Mouse (Mus musculus): ENCODE measurements around the gene 4930469K13Rik.

4930469K13Rik gene

GRCm38 (mm10) chr11:34078581-34078980 lies 19.8 kb downstream of the 4930469K13Rik start:
- no peak for DNase-seq (ENCODE audit: low spot score in 2 of 2)

- DNase-seq (ENCODE audit: low spot score in 2 of 2) = no peak
Measured at GRCm38 (mm10) chr11:34077870-34078269, 20.5 kb downstream of the 4930469K13Rik start.

GRCm38 (mm10) chr11:34073776-34074175 lies 24.6 kb downstream of the 4930469K13Rik start:
- DNase-seq (ENCODE audit: low spot score in 2 of 2) = peak; percentile 19 to 41

- peak; percentile 11 to 21 for DNase-seq (ENCODE audit: low spot score in 2 of 2)
Measured at GRCm38 (mm10) chr11:34072309-34072708, 26.0 kb downstream of the 4930469K13Rik start.

- no peak for DNase-seq (ENCODE audit: low spot score in 2 of 2)
Measured at GRCm38 (mm10) chr11:34070596-34070995, 27.8 kb downstream of the 4930469K13Rik start.

GRCm38 (mm10) chr11:34063702-34064485 lies 34.5 kb downstream of the 4930469K13Rik start:
- peak; percentile 62 to 68 for DNase-seq (ENCODE audit: low spot score in 2 of 2)

DNA sequence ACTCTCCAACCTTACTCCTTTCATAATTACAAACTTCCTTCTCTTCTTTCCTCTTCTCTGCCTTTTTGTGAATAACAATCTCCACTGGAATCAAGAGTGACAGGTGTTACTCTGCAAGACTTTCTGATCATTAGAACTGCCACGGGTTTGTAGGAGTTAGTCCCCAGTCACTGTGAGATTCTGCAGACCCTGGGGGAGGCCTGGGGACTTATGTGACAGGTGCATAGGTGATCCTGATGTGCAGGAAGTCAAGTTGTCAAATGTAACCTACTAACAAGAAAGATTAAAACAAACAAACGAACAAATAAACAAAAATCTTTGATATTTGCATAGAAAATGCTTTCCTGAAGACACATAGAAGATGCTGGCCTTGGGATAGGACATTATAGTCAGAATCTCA lies 35.1 kb downstream of the 4930469K13Rik start:
- DNase-seq (ENCODE audit: low spot score in 2 of 2) = no peak

- no peak for DNase-seq (ENCODE audit: low spot score in 2 of 2)
Measured at GRCm38 (mm10) chr11:34061740-34062139, 36.6 kb downstream of the 4930469K13Rik start.

DNA sequence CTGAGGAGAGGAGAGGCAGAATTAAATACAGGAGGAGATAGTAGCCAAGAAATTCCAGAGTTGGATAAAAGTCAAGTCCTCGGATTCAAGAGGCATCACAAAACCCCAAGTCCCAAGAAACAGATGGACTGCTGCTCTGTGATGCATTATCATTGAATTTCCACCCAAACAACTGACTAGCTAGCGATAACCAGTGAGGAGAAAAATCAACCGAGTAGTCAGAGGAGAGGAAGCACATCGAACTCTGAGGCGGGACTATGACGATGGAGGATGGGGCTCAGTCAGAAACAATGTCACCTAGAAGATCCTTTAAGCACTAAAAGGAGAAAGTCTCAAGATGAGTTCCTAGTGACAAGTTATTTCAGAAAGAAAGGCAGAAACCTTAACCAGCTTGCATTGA lies 39.4 kb downstream of the 4930469K13Rik start:
- DNase-seq (ENCODE audit: low spot score in 2 of 2) = no peak

DNA sequence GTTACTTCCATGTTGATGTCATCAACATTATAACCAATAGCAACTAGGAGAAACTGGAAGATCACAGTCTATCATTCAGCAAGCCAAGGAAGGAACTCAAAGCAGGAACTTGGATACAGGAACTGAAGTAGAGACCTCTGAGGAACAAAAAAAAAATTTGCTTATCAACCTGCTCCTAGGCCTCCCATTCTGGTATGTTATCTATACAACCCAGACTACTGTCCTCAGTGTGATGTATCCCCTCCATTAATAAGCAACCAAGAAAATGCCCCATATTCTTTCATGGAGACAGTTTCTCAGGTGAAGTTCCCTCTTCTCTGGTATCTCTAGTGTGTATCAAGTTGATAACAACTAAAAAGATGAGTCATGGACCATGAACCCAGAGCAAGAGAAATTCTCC lies 40.0 kb downstream of the 4930469K13Rik start:
- no peak for DNase-seq (ENCODE audit: low spot score in 2 of 2)

DNA sequence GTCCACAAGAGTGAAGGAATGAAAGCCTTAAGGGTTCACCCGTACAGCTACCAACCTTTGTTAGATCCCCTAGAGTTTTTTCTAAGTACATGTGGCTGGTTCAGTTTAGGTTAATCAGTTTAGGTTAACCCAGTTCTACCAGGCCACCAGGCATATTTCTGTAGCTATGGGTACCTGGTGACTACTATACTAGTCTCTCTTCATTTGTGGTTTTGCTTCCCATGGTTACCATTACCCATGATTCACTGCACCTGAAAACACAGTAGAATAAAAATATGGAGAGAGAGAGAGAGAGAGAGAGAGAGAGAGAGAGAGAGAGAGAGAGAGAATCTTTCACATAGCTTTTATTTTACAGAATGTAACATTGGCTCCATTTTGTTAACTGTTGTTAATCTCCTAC lies 41.6 kb downstream of the 4930469K13Rik start:
- no peak for DNase-seq (ENCODE audit: low spot score in 2 of 2)

GRCm38 (mm10) chr11:34054031-34054727 lies 44.2 kb downstream of the 4930469K13Rik start:
- DNase-seq (ENCODE audit: low spot score in 2 of 2) = peak in 1 of 2 experiments; percentile 7

DNA sequence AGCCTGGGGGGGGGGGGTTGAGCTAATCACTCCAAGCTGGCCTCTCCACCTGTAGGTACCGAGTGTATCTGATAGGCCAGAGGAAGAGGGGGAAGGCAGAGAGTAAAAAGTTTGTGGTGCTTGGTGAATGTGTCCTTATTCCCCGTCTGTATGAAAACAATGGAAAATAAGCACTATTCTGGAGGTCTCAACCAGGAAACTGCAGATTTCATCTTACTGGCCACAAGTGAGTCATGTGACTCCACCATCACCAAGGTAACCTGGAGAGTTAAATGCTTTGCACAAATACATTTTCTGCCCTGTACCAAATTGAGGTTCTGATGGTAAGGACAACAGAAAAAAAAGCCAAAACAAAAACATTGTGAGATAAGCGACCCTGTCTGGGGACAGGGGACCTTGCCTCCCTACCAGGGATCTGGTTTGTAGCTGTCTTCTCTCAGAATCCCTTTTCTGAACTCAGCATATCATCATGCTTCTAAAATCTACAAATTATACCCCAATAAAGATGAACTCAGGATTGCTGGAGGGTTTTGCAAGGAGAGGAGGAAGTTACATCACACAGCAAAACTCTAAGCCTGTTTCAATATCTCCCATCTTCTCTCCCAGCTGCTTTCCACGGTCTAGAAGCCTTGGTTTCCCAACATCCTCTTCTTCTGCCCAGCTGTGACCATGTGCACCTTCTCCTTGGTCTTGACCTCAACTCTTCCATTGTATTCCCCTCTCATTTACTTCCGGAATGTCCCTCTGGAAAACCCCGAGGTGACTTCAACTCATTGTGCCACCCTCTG lies 45.1 kb downstream of the 4930469K13Rik start:
- DNase-seq (ENCODE audit: low spot score in 2 of 2) = no peak

DNA sequence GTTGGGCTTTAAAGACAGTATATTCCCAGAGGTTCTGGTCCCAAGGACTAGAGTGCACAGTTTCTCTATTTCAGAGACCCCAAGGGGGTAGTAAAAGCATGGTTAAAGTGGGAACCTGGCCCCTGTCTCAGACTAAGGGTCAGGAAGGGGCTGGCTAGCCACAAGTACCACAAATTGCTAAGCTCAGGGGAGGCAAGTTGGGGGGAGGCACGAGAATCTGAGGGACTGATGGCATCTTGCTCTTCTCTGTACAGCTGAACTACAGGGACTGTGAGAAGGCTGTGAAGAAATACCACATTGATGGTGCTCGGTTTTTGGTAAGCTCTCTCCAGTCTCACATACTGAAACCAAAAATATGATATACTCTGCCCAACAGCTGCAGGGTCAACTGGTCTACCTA lies 47.7 kb downstream of the 4930469K13Rik start:
- no peak for DNase-seq (ENCODE audit: low spot score in 2 of 2)

GRCm38 (mm10) chr11:34050063-34050462 lies 48.3 kb downstream of the 4930469K13Rik start:
- DNase-seq (ENCODE audit: low spot score in 2 of 2) = no peak

DNA sequence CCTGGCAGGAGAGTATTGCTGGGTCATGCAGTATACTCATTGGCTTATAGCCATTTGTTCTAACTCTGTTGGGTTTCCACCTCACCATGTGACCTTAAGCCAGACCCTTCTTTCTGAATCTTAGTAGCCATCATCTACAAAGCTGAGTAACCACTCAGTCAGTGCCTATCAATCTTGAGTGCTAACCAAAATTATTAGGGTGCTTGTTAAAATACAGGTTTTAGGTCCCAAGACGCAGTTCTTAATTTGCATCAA lies 49.3 kb downstream of the 4930469K13Rik start:
- no peak for DNase-seq (ENCODE audit: low spot score in 2 of 2)

DNA sequence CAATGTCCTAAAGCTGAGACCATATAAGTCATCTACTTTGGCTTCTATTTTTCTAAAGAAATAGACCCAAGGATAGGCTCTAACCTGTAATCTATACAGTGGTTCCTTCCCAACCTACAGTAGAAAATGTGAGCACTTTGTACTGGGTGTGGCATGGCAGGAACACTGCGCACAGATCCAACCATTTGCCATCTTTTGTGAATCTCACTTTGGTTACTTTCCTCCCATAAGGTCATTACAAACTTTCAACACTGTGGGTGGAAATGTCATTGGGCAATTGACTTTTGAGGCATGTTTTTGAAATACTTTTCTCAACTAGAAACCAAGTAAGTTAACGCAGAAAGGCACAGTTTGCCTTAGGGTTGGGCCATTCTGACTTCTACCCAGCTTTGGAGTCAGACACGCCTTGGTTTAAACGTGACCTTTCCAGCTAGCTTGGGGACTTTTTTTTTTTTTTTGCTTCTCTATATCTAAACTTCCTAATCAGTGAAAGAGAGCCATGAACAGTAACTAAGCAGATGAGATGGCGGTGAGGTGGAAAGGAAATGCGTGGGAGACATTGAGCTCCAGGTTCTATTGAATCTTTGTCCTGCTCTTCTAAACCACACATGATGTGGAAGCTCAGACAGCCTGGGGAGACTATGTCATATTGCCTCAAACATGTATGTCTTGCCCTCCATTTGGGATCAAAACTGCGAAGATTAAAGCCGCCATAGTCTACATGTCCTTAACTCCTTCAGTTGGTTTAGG lies 49.8 kb downstream of the 4930469K13Rik start:
- no peak for DNase-seq (ENCODE audit: low spot score in 2 of 2)

- DNase-seq (ENCODE audit: low spot score in 2 of 2) = no peak
Measured at GRCm38 (mm10) chr11:34047542-34047937, 50.8 kb downstream of the 4930469K13Rik start.

DNA sequence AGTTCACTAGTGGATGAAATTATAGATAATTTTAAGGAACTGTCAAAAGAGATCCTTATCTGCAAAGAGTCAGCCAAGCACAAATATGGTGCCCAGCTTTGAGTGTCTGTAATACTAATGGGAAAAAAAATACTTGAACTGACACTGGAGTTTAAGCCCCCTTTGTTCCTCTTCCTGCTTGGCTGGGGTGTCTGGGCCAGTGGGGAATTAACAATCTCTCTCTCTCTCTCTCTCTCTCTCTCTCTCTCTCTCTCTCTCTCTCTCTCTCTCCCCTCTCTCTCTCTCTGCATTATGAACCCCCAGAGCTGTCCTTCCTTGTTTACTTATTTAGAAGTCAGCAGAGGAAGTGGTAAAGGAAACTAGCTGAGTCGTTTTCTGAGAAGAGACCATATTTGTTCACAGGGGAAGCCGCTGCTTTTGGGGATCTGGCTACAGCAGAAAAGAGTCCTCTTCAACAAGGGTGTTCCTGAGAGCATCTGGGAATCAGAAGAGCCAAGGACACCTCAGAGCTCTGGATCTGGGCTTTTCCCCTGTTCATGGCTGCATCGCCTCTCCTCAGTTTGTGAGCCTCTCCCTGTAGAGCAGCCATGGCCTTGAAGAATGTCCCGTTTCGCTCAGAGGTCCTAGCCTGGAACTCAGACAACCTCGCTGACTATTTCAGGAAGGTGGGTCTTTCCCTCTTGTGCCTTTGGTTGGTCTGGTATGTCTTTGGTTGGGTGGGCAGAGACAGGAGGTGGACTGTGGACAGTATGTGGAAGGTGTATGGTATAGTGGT lies 51.4 kb downstream of the 4930469K13Rik start, which contains the start of gene Lcp2:
Lcp2 (plus strand) TSS at position 154 of the 775 bp plus-strand sequence.
- DNase-seq (ENCODE audit: low spot score in 2 of 2) = peak; percentile 23 to 33

- DNase-seq (ENCODE audit: low spot score in 2 of 2) = no peak
Measured at GRCm38 (mm10) chr11:34042808-34043207, 55.5 kb downstream of the 4930469K13Rik start.

DNA sequence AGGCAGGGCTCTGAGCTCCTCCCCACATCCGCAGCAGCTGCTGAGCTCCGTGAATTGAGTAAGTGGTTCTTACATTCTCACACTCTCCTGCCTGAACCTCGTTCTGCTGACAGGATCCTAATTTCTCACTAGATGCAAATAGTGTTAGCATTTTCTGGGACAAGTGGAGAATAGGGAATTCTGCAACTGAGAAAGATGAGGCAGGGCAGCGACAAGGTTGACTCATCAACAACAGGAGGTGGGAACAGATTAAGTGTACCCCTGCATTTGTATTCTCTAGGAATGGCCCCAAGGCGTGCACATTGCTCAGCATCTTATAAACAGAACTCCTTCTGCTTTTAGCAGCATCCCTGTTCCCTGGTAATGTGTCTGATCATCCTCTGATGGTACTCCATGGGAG lies 58.3 kb downstream of the 4930469K13Rik start:
- DNase-seq (ENCODE audit: low spot score in 2 of 2) = no peak
